Mouse (Mus musculus): ENCODE data around the gene Syngr3.

DNA sequence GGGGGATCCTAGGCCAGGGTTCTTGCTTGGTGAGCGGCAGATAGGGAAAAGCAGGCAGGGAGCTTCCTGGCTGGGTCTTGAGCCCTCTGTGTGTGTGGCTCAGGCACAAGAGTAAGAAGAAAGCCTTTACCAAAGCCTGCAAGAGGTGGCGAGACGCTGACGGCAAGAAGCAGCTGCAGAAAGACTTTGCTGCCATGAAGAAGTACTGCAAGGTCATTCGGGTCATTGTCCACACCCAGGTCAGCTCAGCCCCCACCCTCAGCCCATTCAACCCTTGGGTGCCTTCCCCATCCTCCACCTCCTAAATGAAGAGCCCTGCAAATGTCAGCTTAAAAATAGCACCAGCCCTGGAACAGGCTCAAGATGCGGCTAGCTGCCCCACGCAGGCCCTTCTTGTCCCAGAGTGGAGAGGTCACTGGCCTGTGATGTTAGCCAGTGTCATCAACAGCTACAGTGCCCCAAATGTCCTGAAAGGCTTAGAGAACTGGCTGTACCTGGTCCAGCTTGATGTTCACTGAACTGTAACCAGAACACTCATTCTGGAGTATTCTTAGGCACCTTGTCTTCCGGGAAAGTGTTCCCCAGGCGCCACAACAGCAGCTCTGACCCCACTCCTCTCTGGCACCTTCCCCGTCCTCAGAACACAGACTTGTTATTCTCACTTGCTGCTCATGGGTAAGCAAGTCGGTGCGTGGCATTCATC is 42.6 kb upstream of the Syngr3 start:
- TF ChIP-seq CTCF (IDR thresholded peaks at IDR 0.05; ENCODE audit: low read depth, low read length): no peak
- no peak for TF ChIP-seq POLR2A (IDR thresholded peaks at IDR 0.05; ENCODE audit: borderline replicate concordance, low read depth, low read length)
